Mouse (Mus musculus): ENCODE results near the gene Gba.

DNA sequence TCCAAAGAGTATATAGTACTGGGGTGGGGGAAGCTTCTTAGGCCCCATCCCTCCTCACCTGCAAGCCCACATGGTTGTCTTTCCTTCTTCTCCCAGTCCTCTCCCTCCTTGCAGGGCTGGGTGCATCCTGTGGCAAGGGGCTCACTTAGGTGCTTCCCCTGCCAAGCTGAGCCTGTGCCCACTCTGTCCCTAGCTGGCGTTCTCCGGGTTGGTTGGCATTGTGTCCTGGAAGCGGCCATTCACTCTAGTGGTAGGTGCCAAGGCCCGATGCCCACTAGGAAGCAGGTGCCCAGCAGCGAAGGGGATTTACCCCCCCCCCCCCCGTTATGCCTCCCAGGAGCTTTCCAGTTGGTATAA is 18.8 kb upstream of the Gba start:
- TF ChIP-seq CTCF (IDR thresholded peaks at IDR 0.05 in 2 of 3, conservative IDR thresholded peaks at IDR 0.05 in 1 of 3; ENCODE audit: control insufficient read depth in 1 of 3, insufficient read depth in 1 of 3, low read depth in 2 of 3, low read length in 3 of 3, poor library complexity in 1 of 3, severe bottlenecking in 1 of 3) (no peak), HCFC1 (IDR thresholded peaks at IDR 0.05; ENCODE audit: low read depth, low read length) (no peak), ZC3H11A (IDR thresholded peaks at IDR 0.05; ENCODE audit: low read depth, low read length) (no peak), POLR2A (IDR thresholded peaks at IDR 0.05; ENCODE audit: control insufficient read depth in 1 of 2, insufficient read depth in 1 of 2, low read depth in 1 of 2, low read length in 2 of 2, poor library complexity in 1 of 2) (no peak), USF2 (IDR thresholded peaks at IDR 0.05; ENCODE audit: borderline replicate concordance in 1 of 2, insufficient read depth in 1 of 2, low read depth in 1 of 2, low read length in 2 of 2) (no peak), E2F4 (IDR thresholded peaks at IDR 0.05; ENCODE audit: borderline replicate concordance, low read depth, low read length) (no peak), MYC (IDR thresholded peaks at IDR 0.05; ENCODE audit: low read depth, low read length) (no peak), POLR2AphosphoS2 (IDR thresholded peaks at IDR 0.05; ENCODE audit: low read length) (no peak), BHLHE40 (IDR thresholded peaks at IDR 0.05; ENCODE audit: borderline replicate concordance, low read depth, low read length) (no peak), MAX (IDR thresholded peaks at IDR 0.05; ENCODE audit: low read length) (no peak), JUND (IDR thresholded peaks at IDR 0.05; ENCODE audit: low read depth, low read length) (no peak), GATA1 (IDR thresholded peaks at IDR 0.05; ENCODE audit: low read depth, low read length) (no peak), TBP (IDR thresholded peaks at IDR 0.05; ENCODE audit: low read depth, low read length) (no peak), EP300 (IDR thresholded peaks at IDR 0.05; ENCODE audit: low read depth in 1 of 2, low read length in 2 of 2) (no peak)
